Mouse (Mus musculus) neural tube, embryonic 10.5 days (tissue): ENCODE measurements at regions not wholly inside any gene's neighbourhood (a gene's known extent, or its start where the extent isn't known, plus 50 kb on each side); places are given as distances from the start of the nearest gene placed in this dataset.

ENCODE experiments used
- DNase-seq: peaks from one replicate; pipeline ENCODE4 v3.0.0-alpha.2; 2017; ENCODE audit warnings: low spot score; ENCODE audit errors: extremely low spot score

DNA sequence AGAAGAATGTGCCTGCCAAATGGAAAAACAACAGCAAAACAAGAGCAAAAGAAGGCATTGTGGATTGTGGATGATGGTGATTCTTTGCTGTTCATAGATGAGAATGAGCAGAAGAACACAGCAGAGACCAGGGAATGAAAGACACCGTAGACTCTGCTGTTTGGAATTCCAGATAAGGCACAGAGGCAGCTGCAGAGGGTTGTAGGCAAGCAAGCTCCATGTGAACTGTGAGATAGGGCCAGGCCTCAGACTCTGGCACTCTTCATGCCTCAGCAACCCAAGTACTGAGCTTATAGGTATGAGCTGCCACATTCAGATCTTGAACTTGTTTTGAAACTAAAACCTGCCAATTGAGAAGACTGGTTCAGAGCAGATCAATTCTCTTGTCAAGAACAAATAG lies 223.3 kb upstream of the Veph1 start:
- no peak for DNase-seq

DNA sequence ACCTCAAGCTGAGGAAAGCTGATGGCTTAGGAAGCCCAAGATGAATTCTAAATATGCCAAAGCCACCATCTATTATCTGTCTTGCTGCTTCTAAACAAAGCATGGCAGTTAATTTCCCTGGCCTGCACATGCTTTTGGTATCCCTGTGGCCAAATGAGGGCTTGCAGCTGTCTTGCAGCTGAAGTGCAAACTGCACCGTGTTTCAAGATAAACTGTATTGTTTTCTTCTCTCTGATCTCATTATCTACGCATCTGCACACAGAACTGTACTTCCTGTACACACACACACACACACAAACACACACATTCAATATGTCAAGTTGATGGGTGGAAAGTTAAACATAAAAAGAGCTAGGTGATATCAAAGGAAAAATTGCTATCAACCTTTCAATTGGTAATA lies 221.7 kb upstream of the Veph1 start:
- DNase-seq = no peak

DNA sequence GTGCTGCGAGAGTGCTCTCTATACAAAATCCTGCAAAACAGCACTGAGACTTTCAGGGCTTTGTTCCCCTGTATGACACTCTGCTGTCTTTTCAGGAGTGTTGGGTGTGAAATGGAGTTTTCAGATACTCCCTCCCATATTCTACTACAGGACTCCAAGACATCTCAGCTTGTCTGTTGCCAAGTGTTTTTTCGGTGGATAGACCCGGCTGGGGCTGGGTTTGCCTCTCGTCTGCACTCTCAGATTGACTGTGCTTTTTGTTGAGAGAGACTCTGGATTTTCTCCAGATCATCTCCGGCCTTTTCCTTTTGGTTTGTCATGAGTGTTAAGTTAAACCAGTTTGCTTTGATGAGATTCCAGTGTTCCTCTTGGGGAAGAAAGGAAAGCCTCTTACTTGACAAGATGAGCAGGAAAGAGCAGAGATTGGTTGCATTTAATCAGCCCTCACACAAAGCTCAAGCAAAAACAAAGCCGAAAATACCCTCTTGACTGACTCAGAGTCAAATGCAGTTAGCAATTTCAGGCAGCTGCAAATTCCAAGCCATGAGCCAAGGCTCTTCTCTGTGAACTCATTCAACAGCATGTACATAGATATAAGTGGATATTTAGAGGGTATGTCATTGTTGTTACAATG lies 219.3 kb upstream of the Veph1 start:
- no peak for DNase-seq

GRCm38 (mm10) chr3:66514587-66514986 lies 217.9 kb upstream of the Veph1 start:
- no peak for DNase-seq

DNA sequence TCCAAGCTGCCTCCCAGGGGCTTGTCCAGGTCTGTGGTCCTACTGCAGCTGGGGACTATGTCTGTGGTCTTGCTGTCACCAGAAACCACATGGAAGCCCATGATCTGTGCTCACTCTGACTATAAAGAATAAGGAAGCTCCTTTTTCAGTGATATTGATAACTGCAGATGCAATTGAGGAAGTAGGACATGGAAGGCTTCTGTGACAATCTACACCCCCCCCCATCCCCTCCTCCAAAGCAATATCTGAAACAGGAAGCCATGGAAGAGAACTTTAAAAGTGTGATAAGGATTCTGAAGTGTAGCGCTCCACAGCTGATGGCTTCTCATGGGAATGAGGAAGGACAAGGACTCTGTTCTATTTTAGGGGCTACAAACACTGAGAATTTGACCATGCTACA lies 215.8 kb upstream of the Veph1 start:
- DNase-seq = no peak

DNA sequence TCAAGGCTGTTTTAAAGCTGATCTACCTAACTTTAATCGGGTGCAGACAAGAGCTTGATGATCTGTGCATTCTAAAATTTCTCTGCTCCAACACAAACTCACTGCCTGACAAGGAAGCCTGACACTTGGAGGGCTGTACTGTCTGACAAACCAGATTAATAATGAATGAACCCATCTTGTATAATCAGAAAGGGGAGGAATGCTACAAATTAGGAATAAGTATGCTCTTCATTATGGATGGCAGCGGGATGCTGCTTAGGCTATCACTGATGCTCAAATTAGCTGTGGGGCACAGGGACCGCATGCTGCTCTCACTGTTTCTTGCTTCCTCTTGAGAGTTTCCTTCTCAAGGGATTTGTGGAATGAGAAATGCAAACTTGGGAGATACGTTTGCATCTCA lies 213.8 kb upstream of the Veph1 start:
- DNase-seq = no peak

DNA sequence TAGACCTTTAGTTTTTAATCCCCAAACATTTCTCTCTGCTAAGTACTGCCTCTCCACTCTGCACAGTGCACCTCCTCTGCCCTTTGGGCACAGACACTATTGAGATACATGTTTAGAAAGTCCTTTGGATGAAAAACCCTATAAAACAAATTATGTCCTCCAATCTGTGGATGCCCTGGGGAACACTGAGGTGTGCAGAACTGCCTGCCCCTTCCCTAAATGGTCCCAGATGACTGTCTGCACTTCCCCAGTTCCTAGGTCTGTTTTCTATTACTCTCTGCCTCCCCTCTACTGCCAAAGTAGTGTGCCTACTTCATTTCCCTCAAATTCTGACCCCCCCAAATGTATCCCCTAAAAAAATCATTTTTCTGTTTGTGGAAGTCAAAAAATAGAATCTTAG lies 209.5 kb upstream of the Veph1 start:
- no peak for DNase-seq

- no peak for DNase-seq
Observed at GRCm38 (mm10) chr3:66505476-66506076, 208.9 kb upstream of the Veph1 start.

DNA sequence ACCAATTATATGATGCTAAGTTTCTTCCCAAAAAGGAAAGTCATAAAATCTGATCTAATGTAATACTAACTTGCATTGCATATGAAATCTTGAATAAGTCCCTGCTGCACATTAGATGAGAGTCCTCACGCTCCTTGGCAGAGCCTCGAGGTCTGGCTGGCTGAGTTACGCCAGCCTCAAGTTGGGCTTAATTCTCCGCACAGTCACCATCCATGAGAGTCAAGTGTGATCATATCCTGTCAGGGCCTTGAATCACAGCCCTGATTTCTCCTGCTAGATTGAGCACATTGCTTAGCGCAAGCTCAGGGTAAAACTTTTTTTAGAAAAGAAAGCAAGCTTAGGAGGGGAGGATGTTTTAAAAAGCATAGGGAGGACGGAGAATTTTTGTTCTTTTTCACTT lies 208.1 kb upstream of the Veph1 start:
- DNase-seq = no peak

GRCm38 (mm10) chr3:66503615-66504014 lies 207.0 kb upstream of the Veph1 start:
- DNase-seq = no peak

GRCm38 (mm10) chr3:66501865-66502264 lies 205.2 kb upstream of the Veph1 start:
- no peak for DNase-seq

- no peak for DNase-seq
Observed at GRCm38 (mm10) chr3:66494442-66495113, 197.9 kb upstream of the Veph1 start.

- DNase-seq = no peak
Observed at GRCm38 (mm10) chr3:66490696-66491357, 194.2 kb upstream of the Veph1 start.

DNA sequence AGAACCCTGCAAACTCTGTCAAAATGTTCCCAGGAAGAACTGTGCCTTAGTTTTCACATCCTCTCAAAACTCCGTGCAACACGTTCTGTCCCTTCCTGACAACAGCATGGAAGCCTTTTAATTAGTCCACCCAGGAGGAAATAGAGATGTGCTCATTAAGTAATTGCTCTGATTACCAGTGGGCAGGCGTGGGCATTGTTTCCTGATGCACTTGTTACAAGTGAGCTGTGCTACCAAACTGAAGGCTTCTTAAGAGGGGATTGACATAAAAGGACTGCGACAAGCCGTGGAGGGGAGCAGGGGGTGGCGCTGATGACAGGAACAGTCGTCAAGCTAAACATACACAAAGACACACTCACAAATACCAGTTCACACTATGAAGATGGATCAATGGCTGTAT lies 192.1 kb upstream of the Veph1 start:
- DNase-seq = no peak

DNA sequence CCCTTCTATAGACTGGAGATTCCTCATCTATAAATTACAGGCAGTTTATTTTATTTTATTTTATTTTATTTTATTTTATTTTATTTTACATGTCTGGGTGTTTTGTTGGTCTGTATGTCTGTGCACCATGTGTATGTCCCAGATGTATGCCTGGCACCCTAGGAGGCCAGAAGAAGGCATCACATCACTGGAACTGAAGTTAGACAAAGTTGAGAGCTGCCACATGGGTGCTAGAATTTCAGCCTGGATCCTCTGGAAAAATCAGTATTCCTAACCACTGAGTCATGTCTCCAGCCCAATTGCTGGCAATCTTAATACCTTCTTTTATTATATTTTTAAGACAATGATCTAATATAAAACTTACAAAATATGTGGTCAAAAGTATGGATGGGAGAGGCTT lies 190.0 kb upstream of the Veph1 start:
- DNase-seq = no peak

DNA sequence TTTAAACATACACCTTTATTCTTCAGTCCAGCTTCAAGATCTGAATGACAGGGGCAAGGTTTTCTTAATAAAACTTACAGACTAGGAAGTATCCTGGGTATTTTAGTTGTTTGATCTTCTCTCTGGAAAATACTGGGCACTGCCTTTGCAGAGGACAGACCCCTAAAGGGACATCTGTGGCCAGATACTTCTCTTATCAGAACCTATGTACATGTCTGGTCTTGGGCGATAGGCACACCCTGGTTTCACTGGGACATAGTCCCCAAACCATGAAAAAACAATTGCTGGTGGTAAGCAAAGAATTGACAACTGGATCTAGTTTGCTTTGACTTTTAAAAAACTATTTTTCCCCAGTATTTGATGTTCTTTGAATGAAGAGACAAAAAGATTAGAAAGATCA lies 189.5 kb upstream of the Veph1 start:
- no peak for DNase-seq

DNA sequence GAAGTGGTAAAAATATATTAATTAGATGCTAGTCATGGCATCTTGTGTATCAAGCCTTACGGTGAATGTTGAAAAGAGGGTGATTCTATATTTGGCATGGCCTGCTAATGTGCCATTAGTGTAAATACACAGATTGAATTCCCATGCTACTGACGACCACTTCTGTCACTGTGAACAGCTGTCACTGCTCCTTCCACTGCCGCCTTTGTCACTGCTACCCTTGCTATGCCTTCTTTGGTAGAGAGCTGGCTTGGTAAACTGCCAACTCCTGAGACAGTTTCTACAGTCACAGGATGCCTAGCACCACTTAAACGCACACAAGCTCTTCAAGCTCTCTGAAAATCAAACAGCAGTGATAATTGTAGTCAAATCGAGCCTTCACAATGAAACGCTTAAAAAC lies 184.1 kb upstream of the Veph1 start:
- no peak for DNase-seq

DNA sequence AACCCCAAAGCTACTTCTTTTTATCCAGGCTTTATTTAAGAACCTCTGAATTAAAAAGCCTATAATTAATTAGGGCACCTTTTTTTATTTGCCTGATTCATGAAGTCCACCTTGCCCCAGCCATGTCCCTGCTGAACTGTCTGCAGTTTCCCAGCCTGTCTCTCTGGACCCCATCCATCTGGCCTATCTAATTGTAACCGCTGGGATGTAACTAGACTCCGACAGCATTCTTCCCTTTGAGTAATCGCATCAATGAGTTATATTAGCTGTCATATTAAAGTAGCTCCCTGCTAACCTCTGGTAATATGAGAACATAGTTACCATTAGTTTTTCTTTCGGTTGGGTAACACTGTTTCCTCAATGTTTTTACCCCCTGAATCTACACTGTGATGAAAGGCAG lies 182.6 kb upstream of the Veph1 start:
- no peak for DNase-seq

DNA sequence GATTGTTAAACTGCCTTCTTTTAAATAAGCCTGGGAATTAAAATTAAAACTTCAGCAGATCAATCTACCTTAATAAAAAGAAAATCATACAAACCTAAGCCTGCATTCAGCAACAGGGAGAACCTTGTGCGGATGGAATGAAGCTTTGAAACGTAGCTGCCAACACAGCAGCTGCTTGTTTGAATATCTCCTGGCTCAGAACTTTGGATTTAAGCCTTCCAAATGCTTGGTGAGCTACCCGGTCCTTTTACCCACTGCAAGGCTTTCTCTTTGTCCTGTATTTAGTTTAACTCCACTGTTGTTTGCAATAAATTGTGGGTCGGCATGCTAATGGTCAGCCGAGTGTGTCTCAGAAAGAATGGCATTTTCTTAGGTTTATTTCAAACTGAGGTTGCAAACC lies 169.7 kb upstream of the Veph1 start:
- DNase-seq = no peak

- DNase-seq = no peak
Observed at GRCm38 (mm10) chr3:66465371-66465770, 168.7 kb upstream of the Veph1 start.

- DNase-seq = no peak
Observed at GRCm38 (mm10) chr3:66462341-66462740, 165.7 kb upstream of the Veph1 start.
